Mouse (Mus musculus) forebrain, embryonic 13.5 days (tissue): ENCODE measurements at regions not wholly inside any gene's neighbourhood (a gene's known extent, or its start where the extent isn't known, plus 50 kb on each side); places are given as distances from the start of the nearest gene placed in this dataset.

Experiments
- ATAC-seq: fragments of 200-750 bp; cut with Nextera tagmentation; 2 replicates; pipeline ENCODE4 v1.8.0; 2017
- H3K27ac ChIP-seq: fragments of 300-500 bp; sonication (generic); 2 replicates; pipeline ENCODE4 v1.5.1; 2015; ENCODE audit warnings: inconsistent platforms, mild to moderate bottlenecking, moderate library complexity
- H3K27me3 ChIP-seq: fragments of 300-500 bp; sonication (generic); 2 replicates; pipeline ENCODE4 v1.6.1; 2015; ENCODE audit warnings: mild to moderate bottlenecking, inconsistent platforms
- H3K36me3 ChIP-seq: fragments of 300-500 bp; sonication (generic); 2 replicates; pipeline ENCODE4 v1.6.1; 2015; ENCODE audit warnings: mild to moderate bottlenecking, inconsistent platforms; ENCODE audit not compliant: poor library complexity, severe bottlenecking
- H3K4me1 ChIP-seq: fragments of 300-500 bp; sonication (generic); 2 replicates; pipeline ENCODE4 v1.6.1; 2015; ENCODE audit warnings: inconsistent platforms
- H3K4me2 ChIP-seq: fragments of 300-500 bp; sonication (generic); 2 replicates; pipeline ENCODE4 v1.6.1; 2015; ENCODE audit warnings: inconsistent platforms, mild to moderate bottlenecking, moderate library complexity
- H3K4me3 ChIP-seq: fragments of 300-500 bp; sonication (generic); 2 replicates; pipeline ENCODE4 v1.5.1; 2015; ENCODE audit warnings: mild to moderate bottlenecking, inconsistent platforms
- H3K9ac ChIP-seq: fragments of 300-500 bp; sonication (generic); 2 replicates; pipeline ENCODE4 v1.6.1; 2015; ENCODE audit warnings: mild to moderate bottlenecking, inconsistent platforms
- H3K9me3 ChIP-seq: fragments of 300-500 bp; sonication (generic); replicated peaks from 2 replicates; pipeline ENCODE4 v1.6.1; 2016; ENCODE audit warnings: inconsistent platforms
- WGBS: fragments of 180-500 bp; shearing (Covaris S2); methylation state at CpG from one replicate; pipeline ENCODE4 v1.1.7; 2015; 5-methylcytosine and 5-hydroxymethylcytosine counted together

GRCm38 (mm10) chr10:98691816-98692215 lies 222.4 kb upstream of the Atp2b1 start:
- Histone ChIP-seq H3K4me1 (no peaks in the 10 kb centered on the region), H3K4me3 (no peak overlapping the region), H3K27me3 (no peaks in the 10 kb centered on the region), H3K9ac (no peak overlapping the region), H3K9me3 (no peaks in the 10 kb centered on the region), H3K4me2 (no peak overlapping the region), H3K27ac (no peak overlapping the region), H3K36me3 (no peaks in the 10 kb centered on the region)
- 91% methylated on average over 5 of the region's 5 CpGs for WGBS
- ATAC-seq: no peak

- H3K36me3 ChIP-seq: no peaks in the 10 kb centered on the region
- no peak for ATAC-seq
- H3K4me3 ChIP-seq: no peak overlapping the region
- H3K4me2 ChIP-seq: no peak overlapping the region
- H3K4me1 ChIP-seq: no peaks in the 10 kb centered on the region
- WGBS: 96% methylated on average over 2 of the region's 2 CpGs
- H3K27me3 ChIP-seq: no peaks in the 10 kb centered on the region
- no peak overlapping the region for H3K9ac ChIP-seq
- no peaks in the 10 kb centered on the region for H3K9me3 ChIP-seq
- no peak overlapping the region for H3K27ac ChIP-seq
Measured at GRCm38 (mm10) chr10:98694690-98695370, 219.4 kb upstream of the Atp2b1 start.

GRCm38 (mm10) chr10:98695371-98695725 lies 218.9 kb upstream of the Atp2b1 start:
- H3K4me3 ChIP-seq: no peak overlapping the region
- H3K9me3 ChIP-seq: no peaks in the 10 kb centered on the region
- H3K4me2 ChIP-seq: no peak overlapping the region
- WGBS: 81% methylated on average over 2 of the region's 2 CpGs
- H3K4me1 ChIP-seq: no peaks in the 10 kb centered on the region
- H3K27ac ChIP-seq: no peak overlapping the region
- no peak for ATAC-seq
- H3K36me3 ChIP-seq: no peaks in the 10 kb centered on the region
- H3K27me3 ChIP-seq: no peaks in the 10 kb centered on the region
- H3K9ac ChIP-seq: no peak overlapping the region

GRCm38 (mm10) chr10:98697866-98698265 lies 216.3 kb upstream of the Atp2b1 start:
- 81% methylated on average over 4 of the region's 4 CpGs for WGBS
- H3K27me3 ChIP-seq: no peaks in the 10 kb centered on the region

GRCm38 (mm10) chr10:98699579-98699978 lies 214.6 kb upstream of the Atp2b1 start:
- Histone ChIP-seq H3K36me3 (no peaks in the 10 kb centered on the region), H3K9ac (no peak overlapping the region), H3K27me3 (no peaks in the 10 kb centered on the region), H3K4me2 (no peak overlapping the region), H3K4me3 (no peak overlapping the region), H3K27ac (no peak overlapping the region), H3K9me3 (no peaks in the 10 kb centered on the region), H3K4me1 (no peaks in the 10 kb centered on the region)
- ATAC-seq: no peak
- WGBS: 89% methylated on average over 4 of the region's 4 CpGs

More at GRCm38 (mm10) chr10:98697866-98698265, 216.3 kb upstream of the Atp2b1 start:
- Histone ChIP-seq H3K9ac (no peak overlapping the region), H3K36me3 (no peaks in the 10 kb centered on the region), H3K9me3 (no peaks in the 10 kb centered on the region), H3K27ac (no peak overlapping the region), H3K4me3 (no peak overlapping the region), H3K4me1 (no peaks in the 10 kb centered on the region), H3K4me2 (no peak overlapping the region)
- no peak for ATAC-seq

GRCm38 (mm10) chr10:98700407-98700806 lies 213.8 kb upstream of the Atp2b1 start:
- Histone ChIP-seq H3K27me3 (no peaks in the 10 kb centered on the region), H3K4me1 (no peaks in the 10 kb centered on the region), H3K9me3 (no peaks in the 10 kb centered on the region), H3K27ac (no peak overlapping the region), H3K9ac (no peak overlapping the region), H3K4me2 (no peak overlapping the region), H3K4me3 (no peak overlapping the region), H3K36me3 (no peaks in the 10 kb centered on the region)
- no peak for ATAC-seq
- 80% methylated on average over 4 of the region's 4 CpGs for WGBS

- H3K4me2 ChIP-seq: no peak overlapping the region
- WGBS: 90% methylated on average over 3 of the region's 3 CpGs
Measured at GRCm38 (mm10) chr10:98701285-98701684, 212.9 kb upstream of the Atp2b1 start.

GRCm38 (mm10) chr10:98702470-98703215 lies 211.6 kb upstream of the Atp2b1 start:
- Histone ChIP-seq H3K4me3 (no peak overlapping the region), H3K9ac (no peak overlapping the region), H3K4me2 (no peak overlapping the region), H3K27ac (no peak overlapping the region), H3K27me3 (no peaks in the 10 kb centered on the region), H3K36me3 (no peaks in the 10 kb centered on the region), H3K9me3 (no peaks in the 10 kb centered on the region), H3K4me1 (no peaks in the 10 kb centered on the region)
- 93% methylated on average over 5 of the region's 5 CpGs for WGBS
- no peak for ATAC-seq

More at GRCm38 (mm10) chr10:98701285-98701684, 212.9 kb upstream of the Atp2b1 start:
- H3K27ac ChIP-seq: no peak overlapping the region
- no peaks in the 10 kb centered on the region for H3K36me3 ChIP-seq
- no peak overlapping the region for H3K9ac ChIP-seq
- no peak for ATAC-seq
- no peaks in the 10 kb centered on the region for H3K4me1 ChIP-seq
- H3K4me3 ChIP-seq: no peak overlapping the region
- H3K27me3 ChIP-seq: no peaks in the 10 kb centered on the region
- no peaks in the 10 kb centered on the region for H3K9me3 ChIP-seq

GRCm38 (mm10) chr10:98703642-98704293 lies 210.4 kb upstream of the Atp2b1 start:
- no peak overlapping the region for H3K27ac ChIP-seq
- no peak overlapping the region for H3K9ac ChIP-seq
- no peak overlapping the region for H3K4me3 ChIP-seq
- no peak overlapping the region for H3K4me2 ChIP-seq
- no peaks in the 10 kb centered on the region for H3K36me3 ChIP-seq
- H3K9me3 ChIP-seq: no peaks in the 10 kb centered on the region
- H3K4me1 ChIP-seq: no peaks in the 10 kb centered on the region
- ATAC-seq: no peak
- WGBS: 85% methylated on average over 2 of the region's 2 CpGs
- no peaks in the 10 kb centered on the region for H3K27me3 ChIP-seq

- H3K27ac ChIP-seq: no peak overlapping the region
- H3K4me1 ChIP-seq: no peaks in the 10 kb centered on the region
- H3K9ac ChIP-seq: no peak overlapping the region
- no peaks in the 10 kb centered on the region for H3K27me3 ChIP-seq
- 91% methylated on average over 6 of the region's 6 CpGs for WGBS
- no peak overlapping the region for H3K4me3 ChIP-seq
- H3K36me3 ChIP-seq: no peaks in the 10 kb centered on the region
- ATAC-seq: no peak
- H3K9me3 ChIP-seq: no peaks in the 10 kb centered on the region
- no peak overlapping the region for H3K4me2 ChIP-seq
Measured at GRCm38 (mm10) chr10:98704559-98704958, 209.6 kb upstream of the Atp2b1 start.

- Histone ChIP-seq H3K27me3 (no peaks in the 10 kb centered on the region), H3K9me3 (no peaks in the 10 kb centered on the region), H3K4me1 (no peaks in the 10 kb centered on the region), H3K27ac (no peak overlapping the region), H3K4me2 (no peak overlapping the region), H3K36me3 (no peaks in the 10 kb centered on the region), H3K9ac (no peak overlapping the region), H3K4me3 (no peak overlapping the region)
- no peak for ATAC-seq
- WGBS: 92% methylated on average over 4 of the region's 4 CpGs
Measured at GRCm38 (mm10) chr10:98717856-98718255, 196.3 kb upstream of the Atp2b1 start.

GRCm38 (mm10) chr10:98718706-98719105 lies 195.5 kb upstream of the Atp2b1 start:
- 72% methylated on average over 4 of the region's 4 CpGs for WGBS
- Histone ChIP-seq H3K36me3 (no peaks in the 10 kb centered on the region), H3K9ac (no peak overlapping the region), H3K4me3 (no peak overlapping the region), H3K4me2 (no peak overlapping the region), H3K27ac (no peak overlapping the region), H3K27me3 (no peaks in the 10 kb centered on the region), H3K9me3 (no peaks in the 10 kb centered on the region), H3K4me1 (no peaks in the 10 kb centered on the region)
- ATAC-seq: no peak
